Mouse (Mus musculus) brain, embryonic 14.5 days (tissue): ENCODE results near the gene Bach2.

ENCODE experiments used
- CTCF ChIP-seq: fragments of 200-500 bp; IDR thresholded peaks from 2 replicates; pipeline ENCODE4 v1.5.1; 2012; ENCODE audit warnings: inconsistent platforms, mild to moderate bottlenecking, moderate library complexity, borderline replicate concordance; ENCODE audit not compliant: insufficient read depth, insufficient read length; ENCODE audit errors: extremely low read depth
- POLR2A ChIP-seq: fragments of 200-500 bp; IDR thresholded peaks from 2 replicates; pipeline ENCODE4 v1.6.1; 2012; ENCODE audit warnings: mild to moderate bottlenecking, inconsistent platforms, borderline replicate concordance; ENCODE audit not compliant: poor library complexity, insufficient read depth, insufficient read length, severe bottlenecking; ENCODE audit errors: extremely low read depth

- TF ChIP-seq CTCF (no peak), POLR2A (no peak)
Measured at GRCm38 (mm10) chr4:32601135-32601534, 362.5 kb downstream of the Bach2 start.
